Mouse (Mus musculus): ENCODE results near the gene Ss18l1. TPM values are rescaled to one million over a fixed set of nuclear protein-coding genes. Genes with fewer than 3 reads are reported as not detected.

The Ss18l1 gene
- total and polyA plus RNA-seq, 3 experiments = 3.1 to 4.3 TPM; not detected in 1

DNA sequence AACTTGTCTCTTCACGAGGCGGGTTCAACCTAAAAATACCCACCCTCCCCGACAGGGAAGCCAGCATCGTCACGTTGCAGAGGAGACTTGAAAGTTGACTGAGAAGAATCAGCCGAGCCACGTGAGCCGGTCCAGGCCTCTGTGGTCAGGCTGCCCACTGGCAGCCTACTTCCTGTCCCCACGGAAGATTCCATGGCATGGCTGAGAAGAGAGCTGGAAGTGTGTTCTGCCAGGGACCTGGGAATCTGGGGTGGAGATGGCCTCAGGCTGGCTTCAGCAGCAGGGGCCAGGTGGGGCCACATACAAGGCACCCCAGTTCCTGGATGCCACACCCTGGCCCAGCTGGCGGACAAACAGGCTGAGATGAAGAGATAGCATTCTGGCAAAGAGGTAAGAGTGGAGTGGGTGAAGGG is 73.8 kb downstream of the Ss18l1 start:
- H3K9ac ChIP-seq (ENCODE audit: control insufficient read depth, low read depth, low read length, poor library complexity, severe bottlenecking) = peak overlapping the region; percentile 3; the same call in 1 of the 2 replicates
- peaks cover 13% of the 10 kb centered on the region for H3K79me2 ChIP-seq (ENCODE audit: control insufficient read depth, insufficient read depth, low read length, poor library complexity)
- H3K9me3 ChIP-seq (replicated peaks; ENCODE audit: insufficient read depth, low read length) = no peaks in the 10 kb centered on the region
- TF ChIP-seq TCF12 (IDR thresholded peaks at IDR 0.05; ENCODE audit: low read depth, low read length) = peak; percentile 66
- TF ChIP-seq RCOR1 (IDR thresholded peaks at IDR 0.05; ENCODE audit: low read depth, low read length) = no peak
- peak; percentile 64 for TF ChIP-seq SIN3A (IDR thresholded peaks at IDR 0.05; ENCODE audit: low read length)
- TF ChIP-seq BHLHE40 (IDR thresholded peaks at IDR 0.05; ENCODE audit: borderline replicate concordance, low read depth, low read length) = no peak
- TF ChIP-seq USF1 (IDR thresholded peaks at IDR 0.05; ENCODE audit: low read depth, low read length) = peak; percentile 4; the same call in 1 of the 2 replicates
- TF ChIP-seq ETS1 (IDR thresholded peaks at IDR 0.05; ENCODE audit: low read depth, low read length) = peak; percentile 88
- TF ChIP-seq CTCF (IDR thresholded peaks at IDR 0.05 in 2 of 3, conservative IDR thresholded peaks at IDR 0.05 in 1 of 3; ENCODE audit: control insufficient read depth in 1 of 3, insufficient read depth in 1 of 3, low read depth in 2 of 3, low read length in 3 of 3, poor library complexity in 1 of 3, severe bottlenecking in 1 of 3) = no peak
- no peak for TF ChIP-seq POLR2AphosphoS5 (IDR thresholded peaks at IDR 0.05; ENCODE audit: borderline replicate concordance, low read depth, low read length)
- TF ChIP-seq ELF1 (IDR thresholded peaks at IDR 0.05; ENCODE audit: low read depth, low read length) = 0 out of 2 replicates have a peak, but pooled peaks have one; percentile 7
- 0 out of 2 replicates have a peak, but pooled peaks have one; percentile 21 for TF ChIP-seq NELFE (IDR thresholded peaks at IDR 0.05; ENCODE audit: low read depth, low read length)
- no peak for TF ChIP-seq TAL1 (IDR thresholded peaks at IDR 0.05; ENCODE audit: low read length)
- 0 out of 2 replicates have a peak, but pooled peaks have one; percentile 18 for TF ChIP-seq MXI1 (IDR thresholded peaks at IDR 0.05; ENCODE audit: low read depth, low read length)
- no peak for TF ChIP-seq MEF2A (IDR thresholded peaks at IDR 0.05; ENCODE audit: extremely low read depth, insufficient replicate concordance, low read depth, low read length, poor library complexity, severe bottlenecking)
- no peak for TF ChIP-seq MAFK (IDR thresholded peaks at IDR 0.05; ENCODE audit: borderline replicate concordance, low read depth, low read length)
- TF ChIP-seq EP300 (IDR thresholded peaks at IDR 0.05; ENCODE audit: low read depth in 1 of 2, low read length in 2 of 2) = peak in 1 of 2 experiments; percentile 45; a peak in 1 of 4 replicates
- no peak for TF ChIP-seq UBTF (IDR thresholded peaks at IDR 0.05; ENCODE audit: borderline replicate concordance, insufficient read depth, low read depth, low read length)
- TF ChIP-seq CHD2 (IDR thresholded peaks at IDR 0.05; ENCODE audit: low read length) = no peak
- H3K4me3 ChIP-seq (ENCODE audit: control insufficient read depth in 1 of 2, insufficient read depth in 1 of 2, low read depth in 2 of 2, low read length in 2 of 2) = peak overlapping the region in 1 of 2 experiments; percentile 11; a peak in 1 of 4 replicates
- no peak overlapping the region for H3K27ac ChIP-seq (ENCODE audit: control insufficient read depth, low read depth, low read length)
- peaks cover 27 to 44% of the 10 kb centered on the region in 2 experiments for H3K4me1 ChIP-seq (ENCODE audit: control insufficient read depth in 1 of 2, insufficient read depth in 2 of 2, low read length in 2 of 2)
- no peaks in the 10 kb centered on the region for H3K27me3 ChIP-seq (ENCODE audit: control insufficient read depth in 1 of 2, insufficient read depth in 2 of 2, low read length in 2 of 2)
- H3K36me3 ChIP-seq (ENCODE audit: control insufficient read depth in 1 of 2, insufficient read depth in 2 of 2, low read length in 2 of 2) = peaks cover 2 to 34% of the 10 kb centered on the region in 2 experiments; a peak in 3 of 4 replicates
- DNase-seq (ENCODE audit: low read depth, low spot score) = no peak

- Histone ChIP-seq H3K4me3 (ENCODE audit: control insufficient read depth in 1 of 2, insufficient read depth in 1 of 2, low read depth in 2 of 2, low read length in 2 of 2) (no peak overlapping the region), H3K9ac (ENCODE audit: control insufficient read depth, low read depth, low read length, poor library complexity, severe bottlenecking) (no peak overlapping the region), H3K27ac (ENCODE audit: control insufficient read depth, low read depth, low read length) (no peak overlapping the region), H3K79me2 (ENCODE audit: control insufficient read depth, insufficient read depth, low read length, poor library complexity) (peaks cover 18% of the 10 kb centered on the region), H3K9me3 (replicated peaks; ENCODE audit: insufficient read depth, low read length) (no peaks in the 10 kb centered on the region), H3K27me3 (ENCODE audit: control insufficient read depth in 1 of 2, insufficient read depth in 2 of 2, low read length in 2 of 2) (no peaks in the 10 kb centered on the region), H3K36me3 (ENCODE audit: control insufficient read depth in 1 of 2, insufficient read depth in 2 of 2, low read length in 2 of 2) (peaks cover 9 to 41% of the 10 kb centered on the region in 2 experiments; a peak in 3 of 4 replicates), H3K4me1 (ENCODE audit: control insufficient read depth in 1 of 2, insufficient read depth in 2 of 2, low read length in 2 of 2) (peaks cover 31 to 46% of the 10 kb centered on the region in 2 experiments)
- peak; percentile 61 for DNase-seq (ENCODE audit: low read depth, low spot score)
- TF ChIP-seq SIN3A (IDR thresholded peaks at IDR 0.05; ENCODE audit: low read length) (no peak; the same call in 1 of the 2 replicates), EP300 (IDR thresholded peaks at IDR 0.05; ENCODE audit: low read depth in 1 of 2, low read length in 2 of 2) (0 out of 4 replicates have a peak, but pooled peaks of 1 of the 2 experiments have one; percentile 32)
These were observed 74.6 kb downstream of the Ss18l1 start for GRCm38 (mm10) chr2:180116741-180117484.

Measured in MEL (cell line).